Mouse (Mus musculus): ENCODE data around the gene Ncbp1. TPM values are rescaled to one million over a fixed set of nuclear protein-coding genes. Genes with fewer than 3 reads are reported as not detected.
A peak's percentile ranks its signal among the peaks of the same experiment; 100 is the strongest.

Gene Ncbp1
- total and polyA plus RNA-seq, 3 experiments, result 14.9 to 21.0 (median 19.1) TPM

GRCm38 (mm10) chr4:46171761-46172160, 33.3 kb downstream of the Ncbp1 start:
- no peaks in the 10 kb centered on the region for H3K27me3 ChIP-seq (ENCODE audit: control insufficient read depth, insufficient read depth, low read length)
- WGBS, result 44% methylated on average over 7 of the region's 7 CpGs
- no peaks in the 10 kb centered on the region for H3K4me1 ChIP-seq (ENCODE audit: control insufficient read depth, insufficient read depth, low read length)
- no peak overlapping the region for H3K9ac ChIP-seq (ENCODE audit: low read depth, low read length)
- DNase-seq, result no peak
- TF ChIP-seq EP300 (IDR thresholded peaks at IDR 0.05; ENCODE audit: insufficient read depth, low read depth, low read length) (no peak), CTCF (IDR thresholded peaks at IDR 0.05) (no peak), POLR2A (IDR thresholded peaks at IDR 0.05; ENCODE audit: insufficient read depth, low read depth, low read length) (no peak)
- H3K36me3 ChIP-seq (ENCODE audit: control insufficient read depth, insufficient read depth, low read length), result no peaks in the 10 kb centered on the region
- intact Hi-C loops (cut with DNase I), result no loop called here
- no peak overlapping the region for H3K4me3 ChIP-seq
- H3K79me2 ChIP-seq (replicated peaks; ENCODE audit: control insufficient read depth, insufficient read depth, low read length), result no peaks in the 10 kb centered on the region
- H3K27ac ChIP-seq, result no peak overlapping the region

GRCm38 (mm10) chr4:46176313-46176712, 37.9 kb downstream of the Ncbp1 start:
- Histone ChIP-seq H3K9ac (ENCODE audit: low read depth, low read length) (no peak overlapping the region), H3K36me3 (ENCODE audit: control insufficient read depth, insufficient read depth, low read length) (no peaks in the 10 kb centered on the region), H3K79me2 (replicated peaks; ENCODE audit: control insufficient read depth, insufficient read depth, low read length) (no peaks in the 10 kb centered on the region), H3K4me3 (no peak overlapping the region), H3K27me3 (ENCODE audit: control insufficient read depth, insufficient read depth, low read length) (no peaks in the 10 kb centered on the region), H3K27ac (no peak overlapping the region), H3K4me1 (ENCODE audit: control insufficient read depth, insufficient read depth, low read length) (no peaks in the 10 kb centered on the region)
- intact Hi-C loops (cut with DNase I), result no loop called here
- DNase-seq, result no peak
- WGBS, result 84% methylated on average over 4 of the region's 4 CpGs
- no peak for TF ChIP-seq EP300 (IDR thresholded peaks at IDR 0.05; ENCODE audit: insufficient read depth, low read depth, low read length)
- no peak for TF ChIP-seq POLR2A (IDR thresholded peaks at IDR 0.05; ENCODE audit: insufficient read depth, low read depth, low read length)
- peak; percentile 32 for TF ChIP-seq CTCF (IDR thresholded peaks at IDR 0.05)

- intact Hi-C loops (cut with DNase I), result no loop called here
- Histone ChIP-seq H3K27me3 (ENCODE audit: control insufficient read depth, insufficient read depth, low read length) (no peaks in the 10 kb centered on the region), H3K36me3 (ENCODE audit: control insufficient read depth, insufficient read depth, low read length) (no peaks in the 10 kb centered on the region), H3K4me1 (ENCODE audit: control insufficient read depth, insufficient read depth, low read length) (no peaks in the 10 kb centered on the region), H3K79me2 (replicated peaks; ENCODE audit: control insufficient read depth, insufficient read depth, low read length) (no peaks in the 10 kb centered on the region), H3K27ac (no peak overlapping the region), H3K9ac (ENCODE audit: low read depth, low read length) (no peak overlapping the region), H3K4me3 (no peak overlapping the region)
- no peak for TF ChIP-seq POLR2A (IDR thresholded peaks at IDR 0.05; ENCODE audit: insufficient read depth, low read depth, low read length)
- no peak for TF ChIP-seq CTCF (IDR thresholded peaks at IDR 0.05)
- no peak for TF ChIP-seq EP300 (IDR thresholded peaks at IDR 0.05; ENCODE audit: insufficient read depth, low read depth, low read length)
- 66% methylated on average over 5 of the region's 5 CpGs for WGBS
- DNase-seq, result no peak
Measured at GRCm38 (mm10) chr4:46177018-46177417, 38.6 kb downstream of the Ncbp1 start.

- Histone ChIP-seq H3K36me3 (ENCODE audit: control insufficient read depth, insufficient read depth, low read length) (no peaks in the 10 kb centered on the region), H3K79me2 (replicated peaks; ENCODE audit: control insufficient read depth, insufficient read depth, low read length) (no peaks in the 10 kb centered on the region), H3K4me1 (ENCODE audit: control insufficient read depth, insufficient read depth, low read length) (no peaks in the 10 kb centered on the region), H3K27ac (no peak overlapping the region), H3K4me3 (no peak overlapping the region), H3K9ac (ENCODE audit: low read depth, low read length) (no peak overlapping the region), H3K27me3 (ENCODE audit: control insufficient read depth, insufficient read depth, low read length) (no peaks in the 10 kb centered on the region)
- intact Hi-C loops (cut with DNase I), result no loop called here
- no peak for DNase-seq
- 89% methylated on average over 7 of the region's 7 CpGs for WGBS
- TF ChIP-seq POLR2A (IDR thresholded peaks at IDR 0.05; ENCODE audit: insufficient read depth, low read depth, low read length) (no peak), EP300 (IDR thresholded peaks at IDR 0.05; ENCODE audit: insufficient read depth, low read depth, low read length) (no peak), CTCF (IDR thresholded peaks at IDR 0.05) (no peak)
Measured at GRCm38 (mm10) chr4:46177496-46177895, 39.1 kb downstream of the Ncbp1 start.

GRCm38 (mm10) chr4:46181168-46181567, 42.8 kb downstream of the Ncbp1 start:
- no peak overlapping the region for H3K9ac ChIP-seq (ENCODE audit: low read depth, low read length)
- no peak overlapping the region for H3K4me3 ChIP-seq
- intact Hi-C loops (cut with DNase I), result no loop called here
- no peaks in the 10 kb centered on the region for H3K36me3 ChIP-seq (ENCODE audit: control insufficient read depth, insufficient read depth, low read length)
- no peaks in the 10 kb centered on the region for H3K4me1 ChIP-seq (ENCODE audit: control insufficient read depth, insufficient read depth, low read length)
- no peaks in the 10 kb centered on the region for H3K79me2 ChIP-seq (replicated peaks; ENCODE audit: control insufficient read depth, insufficient read depth, low read length)
- no peak overlapping the region for H3K27ac ChIP-seq
- H3K27me3 ChIP-seq (ENCODE audit: control insufficient read depth, insufficient read depth, low read length), result no peaks in the 10 kb centered on the region
- TF ChIP-seq POLR2A (IDR thresholded peaks at IDR 0.05; ENCODE audit: insufficient read depth, low read depth, low read length) (no peak), EP300 (IDR thresholded peaks at IDR 0.05; ENCODE audit: insufficient read depth, low read depth, low read length) (no peak), CTCF (IDR thresholded peaks at IDR 0.05) (no peak)
- WGBS, result 85% methylated on average over 6 of the region's 6 CpGs
- DNase-seq, result no peak

GRCm38 (mm10) chr4:46182181-46182580, 43.8 kb downstream of the Ncbp1 start:
- Histone ChIP-seq H3K36me3 (ENCODE audit: control insufficient read depth, insufficient read depth, low read length) (no peaks in the 10 kb centered on the region), H3K27ac (no peak overlapping the region), H3K4me1 (ENCODE audit: control insufficient read depth, insufficient read depth, low read length) (no peaks in the 10 kb centered on the region), H3K27me3 (ENCODE audit: control insufficient read depth, insufficient read depth, low read length) (no peaks in the 10 kb centered on the region), H3K9ac (ENCODE audit: low read depth, low read length) (no peak overlapping the region), H3K79me2 (replicated peaks; ENCODE audit: control insufficient read depth, insufficient read depth, low read length) (no peaks in the 10 kb centered on the region), H3K4me3 (no peak overlapping the region)
- TF ChIP-seq POLR2A (IDR thresholded peaks at IDR 0.05; ENCODE audit: insufficient read depth, low read depth, low read length) (no peak), CTCF (IDR thresholded peaks at IDR 0.05) (no peak), EP300 (IDR thresholded peaks at IDR 0.05; ENCODE audit: insufficient read depth, low read depth, low read length) (no peak)
- intact Hi-C loops (cut with DNase I), result no loop called here
- 85% methylated on average over 7 of the region's 7 CpGs for WGBS
- DNase-seq, result no peak

Data from heart, adult 2 months (tissue).